Mouse (Mus musculus) large intestine, adult 2 months (tissue): ENCODE results near the gene Ccdc110. TPM values are rescaled to one million over a fixed set of nuclear protein-coding genes. Genes with fewer than 3 reads are reported as not detected.

Experiments
- DNase-seq: peaks from one replicate; pipeline ENCODE4 v3.0.0-alpha.2; 2012; ENCODE audit warnings: low read depth, low spot score
- WGBS: fragments of 180-500 bp; shearing (Covaris S2); methylation state at CpG from one replicate; pipeline ENCODE4 v1.1.7; 2018; 5-methylcytosine and 5-hydroxymethylcytosine counted together
- polyA plus RNA-seq: library from polyadenylated mRNA; depleted of rRNA; stranded (reverse); fragments of >200 nt; gene quantifications from 2 replicates; pipeline ENCODE4 v1.2.3, GENCODE M21; 2012; rRNA removed

Gene Ccdc110
- polyA plus RNA-seq, 1 experiment: not detected

DNA sequence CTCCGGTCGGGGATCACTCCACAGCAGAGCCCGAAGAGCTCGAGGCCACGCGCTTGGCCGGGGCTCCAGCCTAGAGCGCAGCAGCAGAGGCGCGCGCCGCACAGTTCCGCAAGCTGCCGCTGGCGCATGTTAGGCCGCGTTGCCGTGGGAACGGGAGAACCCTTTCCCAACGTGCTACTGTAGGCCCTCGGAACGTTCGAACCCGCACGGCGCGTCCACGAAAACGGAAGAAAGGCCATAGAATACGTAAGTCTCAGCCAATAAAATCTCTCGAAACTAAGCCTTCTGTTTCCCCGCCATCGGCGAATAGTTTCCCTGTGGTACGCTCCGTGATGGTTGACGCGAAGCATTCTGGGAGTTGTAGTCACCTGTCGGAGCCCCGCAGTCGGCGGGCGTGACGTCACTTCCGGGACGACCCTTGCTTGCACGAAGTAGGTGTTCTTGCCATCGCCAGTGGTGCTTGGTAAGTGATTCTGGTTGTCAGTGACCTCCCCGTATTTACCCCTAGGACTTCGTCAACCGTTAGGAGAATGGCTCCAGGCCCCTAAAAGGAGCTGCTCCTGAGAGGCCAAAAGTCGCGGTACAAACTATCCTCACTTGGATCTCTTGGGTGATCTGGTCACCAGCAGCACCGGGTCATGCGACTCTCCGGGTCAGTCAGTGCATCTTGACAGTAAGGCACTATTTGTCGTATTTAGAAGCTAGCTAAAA is 40.9 kb downstream of the Ccdc110 start, which contains the start of the genes 1700029J07Rik and Ufsp2:
Gene 1700029J07Rik, minus strand, starts transcription at position 127 of the 711 bp plus-strand sequence.
Gene Ufsp2, plus strand, starts transcription at position 403 of the 711 bp plus-strand sequence.
- peak; percentile 96 for DNase-seq
- WGBS: under 1% methylated on average over 57 of the region's 57 CpGs

DNA sequence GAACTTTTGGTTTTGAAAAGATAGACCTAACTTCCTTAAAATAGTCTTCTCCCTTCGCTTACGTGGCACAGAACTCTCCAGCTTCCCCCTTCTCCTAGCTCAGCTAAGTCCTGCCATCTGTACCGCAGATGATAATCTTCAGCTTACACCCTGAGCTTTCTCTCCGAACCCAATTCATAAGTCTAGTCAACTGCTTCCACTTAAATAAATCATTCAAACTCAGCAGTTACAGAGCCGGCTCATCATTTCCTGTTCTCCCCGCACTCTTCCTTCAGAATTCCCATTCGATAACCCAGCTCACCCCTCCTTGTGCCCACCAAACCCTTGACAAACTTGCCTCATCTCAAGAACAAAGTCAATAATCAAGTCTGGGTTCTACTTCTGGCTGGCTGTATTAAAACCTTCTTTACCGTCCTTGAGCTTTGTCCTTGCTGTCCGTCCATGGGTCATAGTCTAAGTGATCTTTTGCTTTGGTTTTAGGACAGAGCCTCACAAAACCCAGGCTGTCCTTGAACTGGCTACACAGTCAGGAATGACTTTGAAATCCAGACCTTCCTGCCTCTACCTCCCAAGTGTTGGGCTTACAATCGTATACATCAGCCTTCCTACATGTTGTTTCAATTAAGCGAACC is 41.5 kb downstream of the Ccdc110 start:
- WGBS: 39% methylated on average over 11 of the region's 11 CpGs
- no peak for DNase-seq

DNA sequence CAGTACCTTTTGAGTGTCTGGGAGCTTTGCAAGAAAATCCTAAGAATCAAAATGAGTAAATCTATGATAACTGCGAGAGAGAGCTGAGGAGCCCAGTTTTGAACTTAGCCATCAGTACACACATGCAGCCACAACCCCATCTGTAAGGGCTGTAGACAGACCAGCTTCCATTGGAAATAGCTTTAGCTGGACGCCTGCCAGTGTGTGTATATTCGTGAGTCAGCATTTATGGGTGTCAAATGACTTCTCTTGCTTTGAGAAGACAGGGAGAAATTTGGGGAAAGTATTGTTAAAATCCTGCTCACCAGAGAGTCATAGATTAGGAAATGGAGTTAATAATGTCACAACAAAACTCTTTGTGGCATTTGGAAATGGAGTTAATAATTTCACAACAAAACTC is 52.2 kb downstream of the Ccdc110 start:
- WGBS: 38% methylated on average over 3 of the region's 3 CpGs

DNA sequence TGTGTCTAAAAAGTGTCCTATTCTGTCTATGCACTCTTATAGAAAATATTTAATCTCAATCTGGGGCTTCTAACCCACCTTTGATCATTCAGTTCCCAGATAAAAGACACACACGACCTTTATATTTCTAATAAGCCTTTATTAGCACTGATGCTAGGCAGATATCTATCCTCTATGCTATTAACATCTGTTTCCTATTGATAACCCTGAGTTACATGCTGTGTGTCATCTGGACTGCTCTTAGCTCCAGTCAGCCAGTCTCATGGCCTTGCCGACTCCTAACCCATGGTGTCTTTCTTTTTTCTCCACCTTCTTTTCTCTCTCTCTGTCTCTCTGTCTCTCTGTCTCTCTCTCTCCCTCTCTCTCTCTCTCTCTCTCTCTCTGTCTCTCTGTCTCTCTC is 53.8 kb downstream of the Ccdc110 start:
- DNase-seq: no peak
- 76% methylated on average over 2 of the region's 2 CpGs for WGBS

More for the DNA sequence above, 52.2 kb downstream of the Ccdc110 start:
- no peak for DNase-seq

DNA sequence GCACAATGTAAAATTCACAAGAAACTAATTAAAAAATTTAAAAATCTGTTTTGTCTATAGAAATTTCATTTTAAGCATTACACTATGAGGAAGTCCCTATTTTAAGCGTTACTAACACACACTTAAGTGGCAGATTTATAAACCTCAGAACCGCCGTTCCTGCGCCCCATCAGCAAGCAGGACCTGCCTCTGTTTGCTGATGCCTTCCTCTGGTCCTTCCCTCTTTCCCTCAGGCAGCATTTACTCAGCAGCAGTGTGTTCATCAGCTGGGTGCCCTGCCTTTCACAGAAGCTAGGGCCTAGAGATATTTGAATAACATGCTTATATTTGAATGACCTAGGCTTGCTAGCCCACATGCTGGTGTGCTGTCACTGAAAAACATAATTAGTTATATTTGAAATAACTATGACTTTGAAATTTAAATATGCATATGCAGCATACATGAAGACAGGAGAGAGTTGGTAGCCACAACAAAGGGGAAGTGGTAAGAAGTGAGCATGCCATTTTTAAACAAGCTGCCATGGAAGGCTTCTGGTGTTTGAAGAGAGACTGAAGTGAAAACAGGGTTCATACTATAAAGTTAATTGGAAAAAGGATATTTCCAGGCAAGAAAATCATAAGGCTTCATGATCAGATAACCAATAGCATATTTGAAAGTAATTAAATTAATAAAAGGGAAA is 56.4 kb downstream of the Ccdc110 start:
- WGBS: 84% methylated on average over 4 of the region's 4 CpGs
- DNase-seq: no peak

Other genes with a start within 250 kb of the Ccdc110 start
- gene Pdlim3, start 49.2 kb upstream of the Ccdc110 start, polyA plus RNA-seq: 79.4 and 87.4 TPM in 2 replicates
- gene 1700029J07Rik, start 40.6 kb downstream of the Ccdc110 start, polyA plus RNA-seq: 0.14 and 0.16 TPM in 2 replicates
- gene Ufsp2, start 40.9 kb downstream of the Ccdc110 start, polyA plus RNA-seq: 17.7 and 20.5 TPM in 2 replicates
- gene Lrp2bp, start 64.7 kb downstream of the Ccdc110 start, polyA plus RNA-seq: 0.03 and 0.05 TPM in 2 replicates
- gene Ankrd37, start 71.1 kb downstream of the Ccdc110 start, polyA plus RNA-seq: 6.0 and 8.6 TPM in 2 replicates
- 2.9 and 4.3 TPM in 2 replicates for gene Cfap97, start 217.2 kb downstream of the Ccdc110 start, polyA plus RNA-seq
- gene Snx25, start 217.5 kb downstream of the Ccdc110 start, polyA plus RNA-seq: 6.8 and 11.7 TPM in 2 replicates